Mouse (Mus musculus): ENCODE results near the gene Wwox. TPM values are rescaled to one million over a fixed set of nuclear protein-coding genes. Genes with fewer than 3 reads are reported as not detected.

Gene Wwox
- total and polyA plus RNA-seq, 3 experiments, result 7.6 to 61.8 (median 12.2) TPM

DNA sequence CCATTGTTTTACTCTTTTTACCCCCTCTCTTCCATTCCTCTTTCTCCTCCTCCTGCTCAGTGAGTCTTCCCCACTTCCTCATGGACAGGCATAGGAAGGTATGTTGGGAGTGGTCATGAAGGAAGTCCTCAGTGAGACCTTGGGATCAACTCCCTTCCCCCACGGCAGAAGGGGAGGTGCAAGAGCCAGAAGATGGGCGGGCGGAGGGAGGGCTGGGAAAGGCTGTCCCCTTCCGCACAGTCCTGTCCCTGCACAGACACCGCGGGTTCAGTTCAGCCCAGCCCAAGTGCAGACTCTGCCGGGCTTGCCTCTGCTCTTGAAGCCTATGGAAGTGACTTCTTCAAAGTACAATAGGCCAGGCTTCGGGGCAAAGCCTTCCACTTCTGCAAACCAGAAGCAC lies 38.3 kb downstream of the Wwox start:
- Histone ChIP-seq H3K4me3 (ENCODE audit: control insufficient read depth in 1 of 2, insufficient read depth in 1 of 2, low read depth in 2 of 2, low read length in 2 of 2) (no peak overlapping the region), H3K27me3 (ENCODE audit: control insufficient read depth in 1 of 2, insufficient read depth in 2 of 2, low read length in 2 of 2) (no peaks in the 10 kb centered on the region), H3K27ac (ENCODE audit: control insufficient read depth, low read depth, low read length) (no peak overlapping the region), H3K79me2 (ENCODE audit: control insufficient read depth, insufficient read depth, low read length, poor library complexity) (no peaks in the 10 kb centered on the region), H3K36me3 (ENCODE audit: control insufficient read depth in 1 of 2, insufficient read depth in 2 of 2, low read length in 2 of 2) (no peaks in the 10 kb centered on the region), H3K4me1 (ENCODE audit: control insufficient read depth in 1 of 2, insufficient read depth in 2 of 2, low read length in 2 of 2) (no peaks in the 10 kb centered on the region), H3K9ac (ENCODE audit: control insufficient read depth, low read depth, low read length, poor library complexity, severe bottlenecking) (no peak overlapping the region), H3K9me3 (replicated peaks; ENCODE audit: insufficient read depth, low read length) (no peaks in the 10 kb centered on the region)
- DNase-seq (ENCODE audit: low read depth, low spot score), result no peak
- TF ChIP-seq TBP (IDR thresholded peaks at IDR 0.05; ENCODE audit: low read depth, low read length) (no peak), HCFC1 (IDR thresholded peaks at IDR 0.05; ENCODE audit: low read depth, low read length) (no peak), RCOR1 (IDR thresholded peaks at IDR 0.05; ENCODE audit: low read depth, low read length) (no peak), CHD2 (IDR thresholded peaks at IDR 0.05; ENCODE audit: low read length) (no peak), GABPA (IDR thresholded peaks at IDR 0.05; ENCODE audit: low read depth, low read length) (no peak), POLR2AphosphoS5 (IDR thresholded peaks at IDR 0.05; ENCODE audit: borderline replicate concordance, low read depth, low read length) (no peak), MYB (IDR thresholded peaks at IDR 0.05; ENCODE audit: low read depth, low read length) (no peak), JUND (IDR thresholded peaks at IDR 0.05; ENCODE audit: low read depth, low read length) (no peak), SMC3 (IDR thresholded peaks at IDR 0.05; ENCODE audit: low read depth, low read length) (no peak)

DNA sequence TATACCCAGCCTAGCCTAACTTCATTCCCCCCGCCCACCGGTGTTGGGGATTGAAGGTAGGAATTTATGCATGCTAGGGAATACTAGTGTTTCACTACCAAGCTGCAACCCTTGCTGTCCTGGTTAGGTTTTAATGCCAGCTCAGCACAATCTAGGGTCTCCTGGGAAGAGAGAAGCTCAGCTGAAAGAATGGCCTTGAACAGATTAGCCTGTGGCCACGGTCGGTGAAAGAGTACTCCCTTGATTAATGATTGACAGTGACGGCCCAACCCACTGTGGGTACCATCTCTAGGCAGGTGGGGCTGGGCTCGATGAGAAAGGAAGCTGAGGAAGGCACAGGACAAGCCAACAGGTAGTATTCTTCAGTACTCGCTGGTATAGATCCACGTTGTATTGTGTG lies 40.3 kb downstream of the Wwox start:
- no peaks in the 10 kb centered on the region for H3K9me3 ChIP-seq (replicated peaks; ENCODE audit: insufficient read depth, low read length)
- no peak overlapping the region for H3K4me3 ChIP-seq (ENCODE audit: control insufficient read depth in 1 of 2, insufficient read depth in 1 of 2, low read depth in 2 of 2, low read length in 2 of 2)
- no peak overlapping the region for H3K9ac ChIP-seq (ENCODE audit: control insufficient read depth, low read depth, low read length, poor library complexity, severe bottlenecking)
- H3K4me1 ChIP-seq (ENCODE audit: control insufficient read depth in 1 of 2, insufficient read depth in 2 of 2, low read length in 2 of 2), result no peaks in the 10 kb centered on the region
- H3K79me2 ChIP-seq (ENCODE audit: control insufficient read depth, insufficient read depth, low read length, poor library complexity), result no peaks in the 10 kb centered on the region
- no peaks in the 10 kb centered on the region for H3K36me3 ChIP-seq (ENCODE audit: control insufficient read depth in 1 of 2, insufficient read depth in 2 of 2, low read length in 2 of 2)
- H3K27me3 ChIP-seq (ENCODE audit: control insufficient read depth in 1 of 2, insufficient read depth in 2 of 2, low read length in 2 of 2), result no peaks in the 10 kb centered on the region
- DNase-seq (ENCODE audit: low read depth, low spot score), result no peak
- no peak overlapping the region for H3K27ac ChIP-seq (ENCODE audit: control insufficient read depth, low read depth, low read length)
- TF ChIP-seq RCOR1 (IDR thresholded peaks at IDR 0.05; ENCODE audit: low read depth, low read length) (no peak), USF1 (IDR thresholded peaks at IDR 0.05; ENCODE audit: low read depth, low read length) (no peak), KAT2A (conservative IDR thresholded peaks at IDR 0.05; ENCODE audit: low read depth, low read length) (no peak), USF2 (IDR thresholded peaks at IDR 0.05; ENCODE audit: borderline replicate concordance in 1 of 2, insufficient read depth in 1 of 2, low read depth in 1 of 2, low read length in 2 of 2) (no peak), E2F4 (IDR thresholded peaks at IDR 0.05; ENCODE audit: borderline replicate concordance, low read depth, low read length) (no peak), POLR2A (IDR thresholded peaks at IDR 0.05; ENCODE audit: control insufficient read depth in 1 of 2, insufficient read depth in 1 of 2, low read depth in 1 of 2, low read length in 2 of 2, poor library complexity in 1 of 2) (no peak), MYC (IDR thresholded peaks at IDR 0.05; ENCODE audit: low read depth, low read length) (no peak)

DNA sequence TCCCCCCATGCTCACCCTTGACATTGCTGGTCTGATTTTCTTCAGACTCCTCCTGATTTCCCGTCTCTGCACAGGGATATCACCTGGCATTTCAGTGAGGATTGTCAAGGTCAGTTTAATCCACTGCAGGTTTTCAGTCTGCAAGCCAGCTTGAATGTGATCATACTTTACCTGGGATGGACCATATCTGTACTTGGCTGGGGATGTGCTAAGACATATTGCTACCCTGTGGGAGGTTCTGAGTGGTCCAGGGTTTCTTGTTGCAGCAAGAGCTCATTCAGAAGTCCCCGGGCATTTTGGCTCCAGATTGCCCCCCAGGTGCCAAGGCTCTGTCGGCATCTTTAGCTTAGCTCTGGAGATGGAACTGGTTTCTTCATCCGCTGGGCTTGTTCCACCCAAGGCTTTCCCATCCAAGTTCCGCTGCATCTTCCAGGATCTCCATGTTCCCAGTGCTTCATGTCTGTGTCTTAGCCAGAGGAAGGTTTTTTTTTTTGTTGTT lies 52.3 kb downstream of the Wwox start:
- TF ChIP-seq GATA1 (IDR thresholded peaks at IDR 0.05; ENCODE audit: low read depth, low read length) (no peak), TAL1 (IDR thresholded peaks at IDR 0.05; ENCODE audit: low read length) (no peak), RAD21 (IDR thresholded peaks at IDR 0.05; ENCODE audit: low read depth, low read length) (no peak), RCOR1 (IDR thresholded peaks at IDR 0.05; ENCODE audit: low read depth, low read length) (no peak), MXI1 (IDR thresholded peaks at IDR 0.05; ENCODE audit: low read depth, low read length) (no peak)
- Histone ChIP-seq H3K27ac (ENCODE audit: control insufficient read depth, low read depth, low read length) (no peak overlapping the region), H3K9me3 (replicated peaks; ENCODE audit: insufficient read depth, low read length) (no peaks in the 10 kb centered on the region), H3K79me2 (ENCODE audit: control insufficient read depth, insufficient read depth, low read length, poor library complexity) (no peaks in the 10 kb centered on the region), H3K4me3 (ENCODE audit: control insufficient read depth in 1 of 2, insufficient read depth in 1 of 2, low read depth in 2 of 2, low read length in 2 of 2) (no peak overlapping the region), H3K4me1 (ENCODE audit: control insufficient read depth in 1 of 2, insufficient read depth in 2 of 2, low read length in 2 of 2) (no peaks in the 10 kb centered on the region), H3K9ac (ENCODE audit: control insufficient read depth, low read depth, low read length, poor library complexity, severe bottlenecking) (no peak overlapping the region), H3K27me3 (ENCODE audit: control insufficient read depth in 1 of 2, insufficient read depth in 2 of 2, low read length in 2 of 2) (no peaks in the 10 kb centered on the region), H3K36me3 (ENCODE audit: control insufficient read depth in 1 of 2, insufficient read depth in 2 of 2, low read length in 2 of 2) (no peaks in the 10 kb centered on the region)
- no peak for DNase-seq (ENCODE audit: low read depth, low spot score)
